Mouse (Mus musculus) skeletal muscle tissue, adult 2 months (tissue): Measurements from ENCODE around the gene Arhgap6.

ENCODE experiments used
- DNase-seq: peaks from one replicate; pipeline ENCODE4 v3.0.0-alpha.2; 2012; ENCODE audit warnings: low read depth, low spot score

The Arhgap6 gene

GRCm38 (mm10) chrX:169110031-169110430 is 315.1 kb downstream of the Arhgap6 start:
- DNase-seq, result no peak

DNA sequence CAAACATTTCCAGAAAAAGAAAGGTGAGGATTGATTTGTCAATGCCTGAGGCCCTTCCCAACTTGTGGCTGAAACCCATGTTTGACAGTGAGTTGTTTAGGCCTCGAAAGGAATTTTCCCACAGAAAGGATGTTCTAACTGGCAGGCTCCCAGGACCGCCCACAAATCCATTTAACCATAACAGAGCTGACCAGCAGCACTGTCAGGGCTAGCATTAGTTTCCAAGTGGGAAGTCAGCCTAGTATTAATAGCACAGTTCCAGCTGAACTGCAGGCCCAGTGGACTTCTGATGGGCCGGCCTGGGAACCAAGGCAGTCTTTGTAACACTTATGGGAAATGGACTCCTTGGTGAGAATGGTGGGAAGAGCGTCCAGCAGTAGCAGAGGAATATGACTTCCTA is 317.8 kb downstream of the Arhgap6 start:
- DNase-seq, result peak; percentile 38

- DNase-seq, result peak; percentile 8
These were observed 328.3 kb downstream of the Arhgap6 start for GRCm38 (mm10) chrX:169123115-169123772.

GRCm38 (mm10) chrX:169123773-169124151 is 328.9 kb downstream of the Arhgap6 start:
- peak; percentile 1 for DNase-seq

- DNase-seq, result no peak
These were observed 344.9 kb downstream of the Arhgap6 start for GRCm38 (mm10) chrX:169139758-169140157.

GRCm38 (mm10) chrX:169140467-169140866 is 345.6 kb downstream of the Arhgap6 start:
- no peak for DNase-seq

GRCm38 (mm10) chrX:169153805-169154204 is 358.9 kb downstream of the Arhgap6 start:
- DNase-seq, result no peak

- no peak for DNase-seq
These were observed 363.5 kb downstream of the Arhgap6 start for GRCm38 (mm10) chrX:169158385-169158784.

DNA sequence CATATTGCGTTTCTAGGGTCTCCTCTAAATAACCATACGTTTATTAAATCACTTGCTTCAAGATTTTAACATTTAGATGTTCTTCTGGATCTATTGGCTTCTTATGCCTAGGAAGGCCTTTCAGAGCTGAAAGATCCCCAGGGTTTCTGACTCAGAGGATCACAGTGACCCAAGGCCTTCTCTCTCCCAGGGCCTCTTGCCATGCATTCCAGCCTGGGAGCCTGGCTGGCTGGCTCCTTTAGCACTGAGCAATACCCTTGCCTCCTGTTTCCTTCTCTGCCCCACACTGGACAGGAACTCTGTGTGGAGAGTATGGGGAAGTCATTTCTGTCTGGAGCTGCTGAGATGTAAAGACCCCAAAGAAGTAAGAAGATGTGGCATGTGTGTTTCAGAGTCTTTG is 376.1 kb downstream of the Arhgap6 start:
- peak; percentile 4 for DNase-seq

GRCm38 (mm10) chrX:169173796-169174195 is 378.9 kb downstream of the Arhgap6 start:
- peak; percentile 21 for DNase-seq

GRCm38 (mm10) chrX:169178634-169179033 is 383.7 kb downstream of the Arhgap6 start:
- DNase-seq, result peak; percentile 3

DNA sequence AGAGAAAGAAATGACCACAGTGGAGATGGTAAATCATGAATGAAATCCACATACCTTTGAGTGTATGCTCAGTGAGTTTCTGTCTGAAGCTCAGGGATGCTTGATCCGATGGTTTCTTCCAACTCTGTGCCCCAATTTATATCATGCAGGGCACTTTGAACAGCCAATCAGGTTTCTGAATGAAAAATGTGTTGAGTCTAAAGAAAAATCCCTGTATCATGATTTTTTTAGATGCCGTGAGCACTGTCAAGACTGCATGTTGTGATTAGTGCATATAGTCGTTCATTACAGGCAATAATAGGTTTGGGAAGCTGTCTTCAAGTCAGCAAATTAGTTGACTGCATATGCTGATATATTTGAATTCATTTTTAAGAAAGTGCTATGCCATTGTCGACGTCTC is 392.2 kb downstream of the Arhgap6 start, which contains the start of gene Amelx:
Gene Amelx (minus strand): TSS at position 101 of the 400 bp plus-strand sequence.
- no peak for DNase-seq

- DNase-seq, result no peak
These were observed 415.1 kb downstream of the Arhgap6 start for GRCm38 (mm10) chrX:169210019-169210418.

- DNase-seq, result no peak
These were observed 425.2 kb downstream of the Arhgap6 start for GRCm38 (mm10) chrX:169220064-169220463.

GRCm38 (mm10) chrX:169222357-169223062 is 427.6 kb downstream of the Arhgap6 start:
- DNase-seq, result no peak

- no peak for DNase-seq
These were observed 461.0 kb downstream of the Arhgap6 start for GRCm38 (mm10) chrX:169255915-169256314.

DNA sequence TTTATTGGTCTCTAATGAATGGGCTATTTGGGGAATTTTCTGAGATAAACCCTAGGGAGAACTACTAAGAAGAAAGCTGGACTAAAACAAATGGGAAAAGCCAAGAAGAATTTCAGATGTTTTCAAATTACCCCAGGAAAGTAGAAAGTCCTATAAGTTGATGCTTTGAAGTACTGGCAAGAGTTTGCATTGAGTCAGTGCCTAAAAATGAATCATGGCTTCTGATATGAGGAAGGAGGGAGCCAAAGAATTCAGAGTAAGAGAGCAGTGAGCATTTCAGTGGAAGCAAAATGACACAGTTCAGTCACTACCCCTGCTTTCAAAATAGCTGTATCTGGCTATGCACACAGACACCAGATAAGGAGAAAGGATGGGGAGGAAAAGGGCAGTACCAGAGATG is 461.8 kb downstream of the Arhgap6 start:
- peak; percentile 7 for DNase-seq

DNA sequence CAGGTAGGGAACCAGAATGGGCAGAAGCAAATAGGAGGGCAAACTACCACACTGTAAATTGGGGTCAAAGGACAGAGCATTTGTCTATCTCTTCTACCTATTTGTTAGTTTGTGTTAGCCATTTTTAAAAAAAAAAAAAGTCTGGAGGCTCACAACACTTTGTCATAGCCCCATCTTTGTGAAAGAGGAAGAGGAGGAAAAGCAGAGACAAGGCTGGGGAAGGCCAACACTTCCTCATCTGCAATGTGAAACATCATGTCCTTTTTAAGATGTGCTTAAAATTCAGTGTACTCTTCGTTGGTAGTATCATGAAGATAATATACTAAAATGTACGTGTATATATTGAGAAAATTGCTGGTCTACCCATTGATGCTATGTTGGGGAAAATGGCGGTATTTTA is 466.1 kb downstream of the Arhgap6 start:
- no peak for DNase-seq

DNA sequence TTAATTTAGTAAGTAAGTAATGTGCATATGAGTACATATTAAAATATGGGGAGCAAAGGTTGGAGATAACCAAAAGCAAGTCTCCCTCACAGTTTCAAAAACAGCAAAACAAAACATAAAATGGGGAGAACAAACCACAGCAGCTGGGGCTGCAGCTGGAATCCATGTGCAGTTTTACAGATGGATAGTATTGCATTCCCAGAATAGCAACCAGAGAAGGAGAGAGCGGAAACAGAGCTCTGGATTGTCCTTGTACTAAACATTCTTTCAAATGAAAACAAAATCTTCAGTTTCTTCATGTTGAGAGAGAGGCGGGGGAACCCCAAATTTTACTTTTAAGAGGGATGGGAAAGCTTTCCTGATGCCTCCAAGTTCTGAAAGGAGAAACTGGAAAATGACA is 467.3 kb downstream of the Arhgap6 start:
- DNase-seq, result peak; percentile 2

- DNase-seq, result no peak
These were observed 468.7 kb downstream of the Arhgap6 start for GRCm38 (mm10) chrX:169263433-169264172.

DNA sequence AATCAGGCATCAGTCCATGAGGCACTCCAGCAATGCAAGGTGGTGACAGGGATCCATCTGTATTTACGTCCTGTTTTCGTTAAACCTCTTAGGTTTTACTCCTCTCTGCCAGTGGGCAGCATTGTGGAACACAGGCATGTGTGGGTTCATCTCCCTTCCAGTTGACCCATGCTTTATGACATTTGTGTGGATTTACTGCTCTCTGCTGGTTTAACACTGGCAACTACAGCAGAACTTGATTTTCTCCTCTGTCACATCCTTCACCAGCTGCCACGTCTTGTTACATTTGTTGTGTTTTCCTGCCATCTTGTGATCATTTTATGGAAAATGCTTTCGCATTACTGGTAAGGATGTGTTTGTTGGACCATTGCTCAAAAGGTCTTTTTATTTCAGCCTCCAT is 504.7 kb downstream of the Arhgap6 start:
- no peak for DNase-seq

DNA sequence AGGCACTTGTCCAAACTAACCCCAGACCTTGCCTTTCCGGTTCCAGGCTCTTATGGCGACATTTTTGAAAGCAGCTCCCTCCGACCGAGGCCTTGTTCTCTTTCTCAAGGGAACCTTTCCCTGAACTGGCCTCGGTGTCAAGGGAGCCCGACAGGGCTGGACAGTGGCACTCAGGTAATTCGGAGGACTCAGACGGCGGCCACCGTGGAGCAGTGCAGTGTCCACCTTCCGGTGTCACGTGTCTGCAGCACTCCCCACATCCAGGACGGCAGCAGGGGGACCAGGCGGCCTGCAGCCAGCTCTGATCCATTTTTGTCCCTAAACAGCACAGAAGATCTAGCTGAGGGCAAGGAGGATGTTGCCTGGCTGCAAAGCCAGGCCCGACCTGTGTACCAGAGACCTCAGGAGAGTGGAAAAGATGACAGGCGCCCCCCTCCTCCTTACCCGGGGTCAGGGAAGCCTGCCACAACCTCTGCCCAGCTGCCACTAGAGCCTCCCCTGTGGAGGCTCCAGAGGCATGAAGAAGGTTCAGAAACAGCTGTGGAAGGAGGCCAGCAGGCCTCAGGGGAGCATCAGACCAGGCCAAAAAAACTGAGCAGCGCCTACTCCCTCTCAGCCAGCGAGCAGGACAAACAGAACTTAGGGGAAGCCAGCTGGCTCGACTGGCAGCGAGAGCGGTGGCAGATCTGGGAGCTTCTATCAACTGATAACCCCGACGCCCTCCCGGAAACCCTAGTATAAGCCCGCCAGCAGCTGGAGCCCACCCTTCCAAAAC is 507.6 kb downstream of the Arhgap6 start:
- peak; percentile 52 for DNase-seq
